Mouse (Mus musculus) myocyte (in vitro differentiated cells): Measurements from ENCODE around the gene Rbm17.

Source experiments
- MYOG ChIP-seq, 3 experiments: IDR thresholded peaks; one replicate each; pipeline ENCODE4 v1.6.1; 2011; ENCODE audit warnings: control low read depth in 2 of 3, low read depth in 2 of 3, mild to moderate bottlenecking in 2 of 3; ENCODE audit not compliant: insufficient read length in 2 of 3, control insufficient read depth in 1 of 3, insufficient read depth in 1 of 3
- POLR2A ChIP-seq: IDR thresholded peaks from one replicate; pipeline ENCODE4 v1.6.1; 2011; ENCODE audit warnings: low read depth, mild to moderate bottlenecking, control low read depth, moderate library complexity; ENCODE audit not compliant: insufficient read length

- TF ChIP-seq MYOG (IDR thresholded peaks at IDR 0.05; ENCODE audit: control insufficient read depth in 1 of 3, insufficient read depth in 1 of 3, insufficient read length in 2 of 3, low read depth in 2 of 3) (no peak), POLR2A (no peak)
Observed at GRCm38 (mm10) chr2:11564768-11565167, 39.2 kb downstream of the Rbm17 start.
